ENCODE assay signal across 21 mouse cellular contexts in genomic region chr12:109528966-109529365, GRCm38 (mm10).
DNase-seq lines count a peak whose midpoint lies in the region; ATAC-seq and TF ChIP-seq lines count a peak whose summit lies in the region.
"Had no signal": no experiment of that assay in that cellular context is flagged by ENCODE, and none has a peak within 500 bp of the region (broad histone marks: within the 10 kb centered on the region; RNA-seq: fewer than 3 reads in every experiment).

No protein-coding gene starts in this region.

- TF ChIP-seq POLR2A in heart, adult 2 months (IDR thresholded peaks at IDR 0.05; ENCODE audit: insufficient read depth, low read depth, low read length): no peak
- TF ChIP-seq POLR2A in cerebellum, adult 2 months (IDR thresholded peaks at IDR 0.05; ENCODE audit: borderline replicate concordance, insufficient read depth, low read length): no peak

- no peak for DNase-seq in heart, adult 2 months
- DNase-seq in midbrain, embryonic 14.5 days: no peak
- no peak for DNase-seq in ES-E14 (ENCODE audit: low read depth, low spot score)
- DNase-seq in cerebellum, adult 2 months: no peak
- DNase-seq in spleen, adult 18-20 months: no peak
- DNase-seq: adrenal gland, adult 8-10 months; adrenal gland, postnatal 36 days; cerebellum, adult 8-10 months; cerebellum, postnatal 14 days; embryo, embryonic 11 days; gastrocnemius, postnatal 36 days; heart, adult 11 months; heart, postnatal 36 days had no signal

- H3K9me3 ChIP-seq in heart, embryonic 11.5 days (replicated peaks; ENCODE audit: control insufficient read depth, low read length): peaks cover 21% of the 10 kb centered on the region
- H3K9me3 ChIP-seq in midbrain, embryonic 13.5 days: peaks cover 37% of the 10 kb centered on the region
- peaks cover 43% of the 10 kb centered on the region for H3K9me3 ChIP-seq in midbrain, embryonic 14.5 days (ENCODE audit: control insufficient read depth, low read length)
- H3K9me3 ChIP-seq in ES-E14 (ENCODE audit: control insufficient read depth, insufficient read depth, low read depth, low read length): no peaks in the 10 kb centered on the region
- H3K9me3 ChIP-seq in limb, embryonic 13.5 days: peaks cover 58% of the 10 kb centered on the region
- H3K9me3 ChIP-seq: forebrain, embryonic 15.5 days had no signal

- 59% methylated on average over 5 of the region's 5 CpGs for WGBS in heart, embryonic 11.5 days (ENCODE audit: insufficient replicate concordance)
- WGBS in heart, adult 2 months: 65% methylated on average over 5 of the region's 5 CpGs
- 58% methylated on average over 5 of the region's 5 CpGs for WGBS in midbrain, embryonic 13.5 days
- WGBS in midbrain, embryonic 14.5 days: 48% methylated on average over 5 of the region's 5 CpGs
- 62% methylated on average over 5 of the region's 5 CpGs for WGBS in limb, embryonic 13.5 days
- 81% methylated on average over 5 of the region's 5 CpGs for WGBS in cerebellum, adult 2 months

- peaks cover 18% of the 10 kb centered on the region for H3K4me1 ChIP-seq in heart, embryonic 11.5 days (ENCODE audit: control insufficient read depth, insufficient read depth, low read length)
- H3K4me1 ChIP-seq in heart, adult 2 months (ENCODE audit: control insufficient read depth, insufficient read depth, low read length): no peaks in the 10 kb centered on the region
- peaks cover 13% of the 10 kb centered on the region; the same call in 1 of the 2 replicates for H3K4me1 ChIP-seq in midbrain, embryonic 13.5 days (replicated peaks)
- H3K4me1 ChIP-seq in midbrain, embryonic 14.5 days (ENCODE audit: control insufficient read depth, insufficient read depth, low read length): no peaks in the 10 kb centered on the region
- H3K4me1 ChIP-seq in ES-E14 (ENCODE audit: control insufficient read depth in 2 of 2, insufficient read depth in 2 of 2, low read length in 2 of 2, poor library complexity in 1 of 2): peaks cover 3 to 20% of the 10 kb centered on the region in 2 experiments; a peak in 2 of 4 replicates
- H3K4me1 ChIP-seq in limb, embryonic 13.5 days: peaks cover 22% of the 10 kb centered on the region
- H3K4me1 ChIP-seq in cerebellum, adult 2 months (ENCODE audit: control insufficient read depth, insufficient read depth, low read length): no peaks in the 10 kb centered on the region
- H3K4me1 ChIP-seq: forebrain, embryonic 15.5 days had no signal

- H3K4me2 ChIP-seq in heart, embryonic 11.5 days: no peak overlapping the region; the same call in 1 of the 2 replicates
- peak overlapping the region; percentile 52; the same call in 1 of the 2 replicates for H3K4me2 ChIP-seq in midbrain, embryonic 13.5 days (replicated peaks)
- no peak overlapping the region for H3K4me2 ChIP-seq in midbrain, embryonic 14.5 days (ENCODE audit: low read length)
- H3K4me2 ChIP-seq in limb, embryonic 13.5 days (replicated peaks): peak overlapping the region; percentile 60

- TF ChIP-seq CTCF in heart, adult 2 months (IDR thresholded peaks at IDR 0.05): no peak
- no peak for TF ChIP-seq CTCF in cerebellum, adult 2 months (IDR thresholded peaks at IDR 0.05; ENCODE audit: borderline replicate concordance, insufficient read depth, low read depth, low read length)

- H3K27ac ChIP-seq in heart, embryonic 11.5 days (ENCODE audit: low read depth, low read length): no peak overlapping the region
- H3K27ac ChIP-seq in heart, adult 2 months: no peak overlapping the region
- no peak overlapping the region for H3K27ac ChIP-seq in midbrain, embryonic 13.5 days
- no peak overlapping the region for H3K27ac ChIP-seq in midbrain, embryonic 14.5 days (replicated peaks; ENCODE audit: low read depth, low read length)
- H3K27ac ChIP-seq in ES-E14 (ENCODE audit: insufficient read depth, low read depth, low read length, poor library complexity, severe bottlenecking): peak overlapping the region; percentile 99
- H3K27ac ChIP-seq in limb, embryonic 13.5 days: no peak overlapping the region
- H3K27ac ChIP-seq in cerebellum, adult 2 months (ENCODE audit: insufficient read depth, low read length): no peak overlapping the region
- H3K27ac ChIP-seq: embryonic facial prominence, embryonic 12.5 days; forebrain, embryonic 15.5 days; heart, embryonic 13.5 days; hindbrain, embryonic 13.5 days; hindbrain, postnatal 0 days had no signal

- in situ Hi-C loops in ES-E14 (cut with MboI; ENCODE audit: low sequenced_read_pairs in 2 of 2, unreplicated experiment in 2 of 2): no loop called here

- intact Hi-C loops in heart, adult 2 months (cut with DNase I): no loop called here

- no peak overlapping the region for H3K9ac ChIP-seq in heart, embryonic 11.5 days (ENCODE audit: low read depth, low read length)
- H3K9ac ChIP-seq in heart, adult 2 months (ENCODE audit: low read depth, low read length): no peak overlapping the region
- no peak overlapping the region for H3K9ac ChIP-seq in midbrain, embryonic 13.5 days (replicated peaks)
- no peak overlapping the region for H3K9ac ChIP-seq in midbrain, embryonic 14.5 days (replicated peaks; ENCODE audit: low read length)
- peak overlapping the region; percentile 67 for H3K9ac ChIP-seq in ES-E14 (ENCODE audit: insufficient read depth, low read depth, low read length, poor library complexity, severe bottlenecking)
- H3K9ac ChIP-seq in limb, embryonic 13.5 days: no peak overlapping the region
- H3K9ac ChIP-seq: embryonic facial prominence, embryonic 12.5 days; forebrain, embryonic 15.5 days; hindbrain, embryonic 13.5 days had no signal

- H3K27me3 ChIP-seq in heart, embryonic 11.5 days (ENCODE audit: control insufficient read depth, insufficient read depth, low read length): no peaks in the 10 kb centered on the region
- H3K27me3 ChIP-seq in heart, adult 2 months (ENCODE audit: control insufficient read depth, insufficient read depth, low read length): no peaks in the 10 kb centered on the region
- 0 out of 2 replicates have a peak, but pooled peaks cover 8% of the 10 kb centered on the region for H3K27me3 ChIP-seq in midbrain, embryonic 13.5 days
- H3K27me3 ChIP-seq in midbrain, embryonic 14.5 days (ENCODE audit: control insufficient read depth, insufficient read depth, low read length): no peaks in the 10 kb centered on the region
- H3K27me3 ChIP-seq in limb, embryonic 13.5 days: no peaks in the 10 kb centered on the region
- H3K27me3 ChIP-seq in cerebellum, adult 2 months (ENCODE audit: control insufficient read depth, insufficient read depth, low read length): no peaks in the 10 kb centered on the region
- H3K27me3 ChIP-seq: embryonic facial prominence, embryonic 12.5 days; forebrain, embryonic 15.5 days had no signal

- H3K4me3 ChIP-seq in heart, embryonic 11.5 days (ENCODE audit: low read depth, low read length): peak overlapping the region; percentile 41; the same call in 1 of the 2 replicates
- no peak overlapping the region for H3K4me3 ChIP-seq in heart, adult 2 months
- no peak overlapping the region for H3K4me3 ChIP-seq in midbrain, embryonic 13.5 days (replicated peaks)
- H3K4me3 ChIP-seq in midbrain, embryonic 14.5 days (replicated peaks; ENCODE audit: low read depth, low read length): no peak overlapping the region
- H3K4me3 ChIP-seq in ES-E14 (ENCODE audit: insufficient read depth in 1 of 2, low read depth in 1 of 2, low read length in 2 of 2, poor library complexity in 1 of 2, severe bottlenecking in 1 of 2): peak overlapping the region; percentile 24 to 56
- H3K4me3 ChIP-seq in limb, embryonic 13.5 days: no peak overlapping the region
- no peak overlapping the region for H3K4me3 ChIP-seq in cerebellum, adult 2 months (replicated peaks; ENCODE audit: insufficient read depth, low read depth, low read length)

- no peaks in the 10 kb centered on the region for H3K79me2 ChIP-seq in heart, adult 2 months (replicated peaks; ENCODE audit: control insufficient read depth, insufficient read depth, low read length)

- no peak for TF ChIP-seq EP300 in heart, adult 2 months (IDR thresholded peaks at IDR 0.05; ENCODE audit: insufficient read depth, low read depth, low read length)

- no peaks in the 10 kb centered on the region for H3K36me3 ChIP-seq in heart, embryonic 11.5 days (ENCODE audit: control insufficient read depth, insufficient read depth, low read length)
- no peaks in the 10 kb centered on the region for H3K36me3 ChIP-seq in heart, adult 2 months (ENCODE audit: control insufficient read depth, insufficient read depth, low read length)
- no peaks in the 10 kb centered on the region for H3K36me3 ChIP-seq in midbrain, embryonic 13.5 days
- H3K36me3 ChIP-seq in midbrain, embryonic 14.5 days (ENCODE audit: control insufficient read depth, insufficient read depth, low read length): no peaks in the 10 kb centered on the region
- H3K36me3 ChIP-seq in ES-E14 (ENCODE audit: control insufficient read depth, insufficient read depth, low read length, poor library complexity, severe bottlenecking): no peaks in the 10 kb centered on the region
- no peaks in the 10 kb centered on the region for H3K36me3 ChIP-seq in limb, embryonic 13.5 days
- H3K36me3 ChIP-seq: embryonic facial prominence, embryonic 12.5 days; forebrain, embryonic 15.5 days; heart, embryonic 13.5 days had no signal

- ATAC-seq in heart, embryonic 11.5 days (replicated peaks; ENCODE audit: insufficient number of reproducible peaks, low FRiP score, low TSS enrichment): no peak
- no peak for ATAC-seq in midbrain, embryonic 13.5 days
- ATAC-seq in midbrain, embryonic 14.5 days (ENCODE audit: low FRiP score, low TSS enrichment): no peak
- no peak for ATAC-seq in limb, embryonic 13.5 days (ENCODE audit: low FRiP score, low read depth)
- ATAC-seq: forebrain, embryonic 15.5 days; hindbrain, postnatal 0 days had no signal

TF ChIP-seq in ES-E14, 5 proteins besides CTCF, POLR2A, EP300 and RAD21:
- TF ChIP-seq MAFK (IDR thresholded peaks at IDR 0.05; ENCODE audit: insufficient read depth, low read depth, low read length) (no peak), ZC3H11A (IDR thresholded peaks at IDR 0.05; ENCODE audit: borderline replicate concordance, low read depth, low read length) (no peak), ZNF384 (IDR thresholded peaks at IDR 0.05; ENCODE audit: low read depth, low read length) (no peak), CHD2 (IDR thresholded peaks at IDR 0.05; ENCODE audit: low read depth, low read length) (no peak), HCFC1 (IDR thresholded peaks at IDR 0.05; ENCODE audit: borderline replicate concordance, insufficient read depth, low read length) (no peak)
TF ChIP-seq in ES-E14: peak in this region for 0.

Comparison
In these comparisons a context has a peak if more than half of its experiments do, and no peak if none do; other contexts are left out.
1. H3K4me2 ChIP-seq: peak in midbrain, embryonic 13.5 days (single experiment) and limb, embryonic 13.5 days (single experiment); none in heart, embryonic 11.5 days (single experiment) and midbrain, embryonic 14.5 days (single experiment).
2. H3K4me3 ChIP-seq: peak in heart, embryonic 11.5 days (single experiment) and ES-E14 (2 of 2); none in heart, adult 2 months (single experiment), midbrain, embryonic 13.5 days (single experiment), midbrain, embryonic 14.5 days (single experiment), limb, embryonic 13.5 days (single experiment) and cerebellum, adult 2 months (single experiment).